Mouse (Mus musculus) liver, embryonic 11.5 days (tissue): ENCODE measurements around the gene Zfp128. TPM values are rescaled to one million over a fixed set of nuclear protein-coding genes. Genes with fewer than 3 reads are reported as not detected.
A peak's percentile ranks its signal among the peaks of the same experiment; 100 is the strongest.
"Not testable (repeated sequence)": the region's sequence is repeated elsewhere in the genome, so short reads cannot be mapped to it uniquely, and the experiment has no call there.

Experiments
- ATAC-seq: fragments of 200-750 bp; cut with Nextera tagmentation; replicated peaks from 2 replicates; pipeline ENCODE4 v1.8.0; 2017; ENCODE audit warnings: moderate number of reproducible peaks, mild to moderate bottlenecking, moderate TSS enrichment, moderate library complexity; ENCODE audit not compliant: low FRiP score
- DNase-seq: peaks from one replicate; pipeline ENCODE4 v3.0.0-alpha.2; 2017; ENCODE audit warnings: low spot score
- H3K27ac ChIP-seq: fragments of 300-500 bp; sonication (generic); 2 replicates; pipeline ENCODE4 v1.5.1; 2014; ENCODE audit warnings: mild to moderate bottlenecking, low read depth, low read length, control low read depth
- H3K27me3 ChIP-seq: fragments of 300-500 bp; sonication (generic); replicated peaks from 2 replicates; pipeline ENCODE4 v1.6.1; 2014; ENCODE audit warnings: low read length, mixed read lengths; ENCODE audit not compliant: control insufficient read depth, insufficient read depth
- H3K36me3 ChIP-seq: fragments of 300-500 bp; sonication (generic); 2 replicates; pipeline ENCODE4 v1.6.1; 2014; ENCODE audit warnings: mild to moderate bottlenecking, low read length, moderate library complexity, mixed read lengths; ENCODE audit not compliant: control insufficient read depth, insufficient read depth
- H3K4me1 ChIP-seq: fragments of 300-500 bp; sonication (generic); replicated peaks from 2 replicates; pipeline ENCODE4 v1.6.1; 2014; ENCODE audit warnings: low read length, mixed read lengths; ENCODE audit not compliant: control insufficient read depth, insufficient read depth
- H3K4me2 ChIP-seq: fragments of 300-500 bp; sonication (generic); 2 replicates; pipeline ENCODE4 v1.6.1; 2014; ENCODE audit warnings: mild to moderate bottlenecking, control low read depth, moderate library complexity
- H3K4me3 ChIP-seq: fragments of 300-500 bp; sonication (generic); 2 replicates; pipeline ENCODE4 v1.5.1; 2014; ENCODE audit warnings: low read depth, low read length, control low read depth
- H3K9ac ChIP-seq: fragments of 300-500 bp; sonication (generic); 2 replicates; pipeline ENCODE4 v1.6.1; 2014; ENCODE audit warnings: low read depth, low read length, control low read depth
- H3K9me3 ChIP-seq: fragments of 300-500 bp; sonication (generic); 2 replicates; pipeline ENCODE4 v1.6.1; 2016; ENCODE audit warnings: low read length, inconsistent platforms, mixed read lengths; ENCODE audit not compliant: control insufficient read depth
- WGBS: fragments of 180-500 bp; shearing (Covaris S2); extraction: QIAGEN DNeasy Blood & Tissue Kit; methylation state at CpG from one replicate; pipeline ENCODE4 v1.1.7; 2014; 5-methylcytosine and 5-hydroxymethylcytosine counted together
- polyA plus RNA-seq: library from polyadenylated mRNA; unstranded; fragments of >200 nt; fragmentation: Nextera tagmentation; extraction: Ambion mirVana; gene quantifications from 2 replicates; pipeline ENCODE4 v1.2.1, GENCODE M21; 2014

Gene Zfp128
- polyA plus RNA-seq, 1 experiment from 2014 or later, result 2.4 TPM

DNA sequence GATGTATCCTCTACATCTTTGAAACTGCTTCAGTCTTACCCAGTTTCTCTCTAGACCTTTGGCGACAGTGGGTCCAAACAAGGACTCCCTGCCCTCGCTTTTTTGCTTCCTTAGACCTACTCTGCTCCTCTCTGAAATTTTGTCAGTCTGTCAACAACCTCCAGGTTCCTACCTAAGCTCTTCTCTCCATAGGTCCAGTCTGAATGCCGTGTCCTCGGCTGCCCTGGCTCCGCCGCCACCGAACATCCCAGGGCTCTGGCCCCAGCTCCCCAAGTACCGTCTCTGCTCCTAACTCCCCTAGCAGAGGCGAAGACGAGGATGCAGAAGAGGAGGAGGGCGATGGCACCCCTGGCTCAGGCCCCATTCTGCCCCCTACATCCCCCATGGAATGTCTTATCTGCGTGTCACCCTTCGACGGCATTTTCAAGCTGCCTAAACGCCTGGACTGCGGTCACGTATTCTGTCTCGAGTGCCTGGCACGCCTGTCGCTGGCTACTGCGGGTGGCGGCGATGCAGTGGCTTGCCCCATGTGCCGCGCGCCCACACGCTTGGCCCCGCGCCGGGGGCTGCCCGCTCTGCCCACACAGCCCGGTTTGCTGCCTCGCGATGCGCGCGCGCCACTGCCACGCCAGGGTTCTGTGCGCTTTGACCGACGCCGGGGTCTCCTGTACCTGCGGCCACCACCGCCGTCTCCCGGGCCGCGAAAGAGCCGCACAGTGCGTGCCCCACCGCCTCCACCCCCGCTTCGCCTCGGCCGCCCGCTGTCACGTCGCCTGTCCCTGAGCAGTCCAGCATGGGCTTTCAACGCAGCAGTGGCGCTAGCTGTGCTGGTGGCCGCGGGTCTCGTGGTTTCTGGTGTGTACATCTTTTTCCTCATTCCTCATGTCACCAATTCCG, 47.0 kb downstream of the Zfp128 start:
- Histone ChIP-seq H3K27me3 (peaks cover 4% of the 10 kb centered on the region; the same call in 1 of the 2 replicates), H3K9ac (peak overlapping the region; percentile 53)
- peak; percentile 52 for ATAC-seq

DNA sequence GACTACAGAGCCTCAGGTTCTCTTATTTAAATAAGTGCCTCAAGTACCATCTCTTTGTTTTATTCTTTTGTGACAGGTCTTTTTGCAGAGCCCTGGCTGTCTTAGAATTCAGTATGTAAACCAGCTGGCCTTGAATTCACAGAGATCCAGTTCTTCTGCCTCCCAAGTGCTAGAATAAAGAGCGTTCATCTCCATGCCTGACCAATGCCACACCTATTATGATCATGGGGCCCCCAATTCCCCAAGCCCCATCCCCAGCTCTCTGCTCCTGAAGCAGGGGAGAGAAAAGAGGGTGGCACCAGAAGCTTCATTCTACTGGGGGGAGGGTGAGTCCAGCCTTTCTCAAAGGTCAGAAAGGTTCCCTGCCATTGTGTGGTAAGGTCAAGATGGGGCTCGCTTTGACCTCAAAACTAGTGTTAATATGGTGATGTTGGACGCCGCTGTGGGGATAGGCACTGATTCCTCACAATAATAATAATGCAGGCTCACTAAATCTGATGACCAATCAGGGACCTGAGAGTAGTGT, 52.7 kb downstream of the Zfp128 start:
- no peak for ATAC-seq
- no peak for DNase-seq

More for the DNA sequence above, 47.0 kb downstream of the Zfp128 start:
- Histone ChIP-seq H3K4me1 (peaks cover 19% of the 10 kb centered on the region), H3K9me3 (no peaks in the 10 kb centered on the region), H3K36me3 (peaks cover 40% of the 10 kb centered on the region), H3K27ac (no peak overlapping the region), H3K4me2 (peak overlapping the region; percentile 74), H3K4me3 (peak overlapping the region; percentile 40)
- DNase-seq, result peak; percentile 69
- WGBS, result 6% methylated on average over 64 of the region's 65 CpGs

DNA sequence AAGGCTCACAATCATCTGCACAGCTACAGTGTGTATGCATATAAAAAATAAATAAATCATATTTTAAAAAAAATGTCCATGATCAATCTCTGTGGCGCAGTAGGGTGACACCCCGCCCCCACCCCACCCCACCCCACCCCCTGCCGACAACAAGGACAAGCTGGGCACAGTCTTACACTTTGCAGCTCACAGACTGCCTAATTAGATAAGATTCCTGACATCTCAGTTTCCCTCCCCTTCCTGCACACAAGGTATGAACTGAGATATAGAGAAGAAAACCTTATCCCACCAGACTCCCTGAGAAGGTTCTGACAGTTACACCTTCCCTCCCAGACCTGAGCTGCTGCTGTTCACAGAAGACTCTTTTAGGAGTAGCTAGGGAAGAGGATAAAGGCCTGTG, 53.8 kb downstream of the Zfp128 start:
- Histone ChIP-seq H3K4me1 (no peaks in the 10 kb centered on the region), H3K9me3 (no peaks in the 10 kb centered on the region), H3K27me3 (no peaks in the 10 kb centered on the region), H3K4me3 (no peak overlapping the region), H3K36me3 (no peaks in the 10 kb centered on the region), H3K4me2 (no peak overlapping the region), H3K9ac (no peak overlapping the region), H3K27ac (no peak overlapping the region)
- no peak for DNase-seq
- WGBS, result 65% methylated on average over 3 of the region's 3 CpGs
- ATAC-seq, result peak; percentile 69; the same call in 1 of the 2 replicates

More for the DNA sequence above, 52.7 kb downstream of the Zfp128 start:
- H3K9ac ChIP-seq, result no peak overlapping the region
- H3K27ac ChIP-seq, result no peak overlapping the region
- no peaks in the 10 kb centered on the region for H3K4me1 ChIP-seq
- no peak overlapping the region for H3K4me2 ChIP-seq
- 77% methylated on average over 4 of the region's 4 CpGs for WGBS
- H3K4me3 ChIP-seq, result no peak overlapping the region
- H3K36me3 ChIP-seq, result no peaks in the 10 kb centered on the region
- H3K9me3 ChIP-seq, result no peaks in the 10 kb centered on the region
- peaks cover 1% of the 10 kb centered on the region; the same call in 1 of the 2 replicates for H3K27me3 ChIP-seq

DNA sequence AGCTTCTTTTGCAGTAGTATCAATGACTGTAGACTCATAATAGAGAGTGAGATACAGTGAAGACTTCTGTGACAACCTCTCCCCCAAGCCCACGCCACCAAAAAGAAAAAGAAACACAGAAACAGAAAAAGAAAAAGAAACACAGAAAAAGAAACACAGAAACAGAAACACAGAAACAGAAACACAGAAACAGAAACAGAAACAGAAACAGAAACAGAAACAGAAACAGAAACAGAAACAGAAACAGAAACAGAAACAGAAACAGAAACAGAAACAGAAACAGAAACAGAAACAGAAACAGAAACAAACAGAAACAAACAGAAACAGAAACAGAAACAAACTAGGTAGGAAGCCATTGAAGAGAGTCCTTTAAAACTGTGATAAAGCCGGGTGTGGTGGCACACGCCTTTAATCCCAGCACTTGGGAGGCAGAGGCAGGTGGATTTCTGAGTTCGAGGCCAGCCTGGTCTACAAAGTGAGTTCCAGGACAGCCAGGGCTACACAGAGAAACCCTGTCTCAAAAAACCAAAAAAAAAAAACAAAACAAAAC, 56.4 kb downstream of the Zfp128 start:
- H3K27me3 ChIP-seq, H3K9ac ChIP-seq, H3K4me1 ChIP-seq, H3K4me3 ChIP-seq, ATAC-seq, DNase-seq, H3K9me3 ChIP-seq, H3K27ac ChIP-seq, H3K36me3 ChIP-seq, H3K4me2 ChIP-seq: not testable (repeated sequence)
- 76% methylated on average over 4 of the region's 4 CpGs for WGBS

DNA sequence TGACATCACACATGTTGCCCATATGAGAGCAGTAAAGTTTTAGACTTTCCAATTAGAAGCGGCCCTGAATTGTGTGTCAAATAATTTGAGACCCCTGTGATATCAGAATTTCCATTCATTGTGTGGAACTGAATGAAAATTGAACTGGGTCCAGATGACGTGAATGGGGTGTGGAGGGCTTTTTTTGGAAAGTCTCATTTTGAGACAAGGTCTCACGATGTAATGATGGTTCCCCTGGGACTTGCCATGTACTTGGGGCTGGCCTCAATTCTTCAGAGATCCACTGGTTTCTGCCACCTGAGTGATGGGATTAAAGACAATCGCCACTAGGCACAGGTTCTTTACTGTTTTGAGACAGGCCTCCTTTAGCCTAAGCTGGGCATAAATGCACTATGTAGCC, 59.6 kb downstream of the Zfp128 start:
- Histone ChIP-seq H3K9me3 (no peaks in the 10 kb centered on the region), H3K4me1 (no peaks in the 10 kb centered on the region), H3K4me3 (no peak overlapping the region), H3K36me3 (no peaks in the 10 kb centered on the region), H3K27me3 (no peaks in the 10 kb centered on the region), H3K4me2 (no peak overlapping the region), H3K27ac (no peak overlapping the region), H3K9ac (no peak overlapping the region)
- WGBS, result 82% methylated on average over 4 of the region's 4 CpGs
- DNase-seq (no peak), ATAC-seq (no peak)

Other genes with a start within 250 kb of the Zfp128 start
- not detected in 2 replicates for gene Vmn2r54, start 240.9 kb upstream of the Zfp128 start, polyA plus RNA-seq
- gene Vmn2r55, start 196.2 kb upstream of the Zfp128 start, polyA plus RNA-seq, result not detected in 2 replicates
- gene Vmn2r56, start 146.2 kb upstream of the Zfp128 start, polyA plus RNA-seq, result not detected in 2 replicates
- 4.4 and 5.1 TPM in 2 replicates for gene Zscan18, start 77.5 kb upstream of the Zfp128 start, polyA plus RNA-seq
- gene Zfp329, start 62.3 kb upstream of the Zfp128 start, polyA plus RNA-seq, result 7.9 and 9.8 TPM in 2 replicates
- 27.5 and 27.9 TPM in 2 replicates for gene Zfp110, start 46.4 kb upstream of the Zfp128 start, polyA plus RNA-seq
- gene Zscan22, start 16.6 kb downstream of the Zfp128 start, polyA plus RNA-seq, result 14.4 and 16.4 TPM in 2 replicates
- gene Rps5, start 41.1 kb downstream of the Zfp128 start, polyA plus RNA-seq, result 1,276 and 1,341 TPM in 2 replicates
- gene Rnf225, start 46.2 kb downstream of the Zfp128 start, polyA plus RNA-seq, result 0.38 and 0.81 TPM in 2 replicates
- gene Zfp324, start 84.7 kb downstream of the Zfp128 start, polyA plus RNA-seq, result 6.6 and 7.7 TPM in 2 replicates
- gene Zfp446, start 96.7 kb downstream of the Zfp128 start, polyA plus RNA-seq, result 6.9 and 7.0 TPM in 2 replicates
- 0.52 and 1.1 TPM in 2 replicates for gene Slc27a5, start 117.0 kb downstream of the Zfp128 start, polyA plus RNA-seq
- gene Trim28, start 117.9 kb downstream of the Zfp128 start, polyA plus RNA-seq, result 339 and 346 TPM in 2 replicates
- gene Zbtb45, start 128.9 kb downstream of the Zfp128 start, polyA plus RNA-seq, result 27.5 and 27.9 TPM in 2 replicates
- gene Chmp2a, start 153.6 kb downstream of the Zfp128 start, polyA plus RNA-seq, result 134 and 142 TPM in 2 replicates
- 178 and 183 TPM in 2 replicates for gene Ube2m, start 157.1 kb downstream of the Zfp128 start, polyA plus RNA-seq
- gene Mzf1, start 173.6 kb downstream of the Zfp128 start, polyA plus RNA-seq, result 1.6 and 1.9 TPM in 2 replicates
- not detected in 2 replicates for gene Vmn1r85, start 214.0 kb downstream of the Zfp128 start, polyA plus RNA-seq
- not detected in 2 replicates for gene Vmn1r86, start 238.7 kb downstream of the Zfp128 start, polyA plus RNA-seq